Mouse (Mus musculus) R1 (cell line): ENCODE measurements at regions not wholly inside any gene's neighbourhood (a gene's known extent, or its start where the extent isn't known, plus 50 kb on each side); places are given as distances from the start of the nearest gene placed in this dataset.

ENCODE experiments used
- DNase-seq: peaks from one replicate; pipeline ENCODE4 v3.0.0-alpha.2; 2018; ENCODE audit warnings: low read depth, low spot score

- no peak for DNase-seq
Measured at GRCm38 (mm10) chr3:149227556-149227955, 237.2 kb upstream of the Adgrl2 start.

- DNase-seq: no peak
Measured at GRCm38 (mm10) chr3:149226723-149227122, 236.4 kb upstream of the Adgrl2 start.

- DNase-seq: no peak
Measured at GRCm38 (mm10) chr3:149225684-149226083, 235.3 kb upstream of the Adgrl2 start.

- DNase-seq: no peak
Measured at GRCm38 (mm10) chr3:149224271-149224670, 233.9 kb upstream of the Adgrl2 start.

- DNase-seq: no peak
Measured at GRCm38 (mm10) chr3:149223776-149224175, 233.4 kb upstream of the Adgrl2 start.

- no peak for DNase-seq
Measured at GRCm38 (mm10) chr3:149220958-149221357, 230.6 kb upstream of the Adgrl2 start.

GRCm38 (mm10) chr3:149220304-149220951 is 230.1 kb upstream of the Adgrl2 start:
- DNase-seq: no peak

- peak; percentile 98 for DNase-seq
Measured at GRCm38 (mm10) chr3:149219381-149220303, 229.3 kb upstream of the Adgrl2 start.

GRCm38 (mm10) chr3:149217916-149218803 is 227.8 kb upstream of the Adgrl2 start:
- peak; percentile 68 for DNase-seq

GRCm38 (mm10) chr3:149216759-149217400 is 226.5 kb upstream of the Adgrl2 start:
- DNase-seq: peak; percentile 92

GRCm38 (mm10) chr3:149215691-149216090 is 225.3 kb upstream of the Adgrl2 start:
- DNase-seq: peak; percentile 60

- DNase-seq: no peak
Measured at GRCm38 (mm10) chr3:149211909-149212308, 221.6 kb upstream of the Adgrl2 start.

GRCm38 (mm10) chr3:149209260-149209659 is 218.9 kb upstream of the Adgrl2 start:
- DNase-seq: no peak

- no peak for DNase-seq
Measured at GRCm38 (mm10) chr3:149203451-149203850, 213.1 kb upstream of the Adgrl2 start.

- no peak for DNase-seq
Measured at GRCm38 (mm10) chr3:149196477-149197185, 206.3 kb upstream of the Adgrl2 start.

- peak; percentile 19 for DNase-seq
Measured at GRCm38 (mm10) chr3:149190856-149191576, 200.7 kb upstream of the Adgrl2 start.

GRCm38 (mm10) chr3:149184136-149184551 is 193.8 kb upstream of the Adgrl2 start:
- DNase-seq: no peak

GRCm38 (mm10) chr3:149182095-149182494 is 191.7 kb upstream of the Adgrl2 start:
- no peak for DNase-seq

GRCm38 (mm10) chr3:149180129-149180528 is 189.8 kb upstream of the Adgrl2 start:
- DNase-seq: no peak
